Mouse (Mus musculus): ENCODE data around the gene E130114P18Rik. TPM values are rescaled to one million over a fixed set of nuclear protein-coding genes. Genes with fewer than 3 reads are reported as not detected.
A peak's percentile ranks its signal among the peaks of the same experiment; 100 is the strongest.

Gene E130114P18Rik
- polyA plus RNA-seq, 1 experiment from 2014 or later, result 5.4 TPM

GRCm38 (mm10) chr4:97664738-97665427 lies 113.0 kb downstream of the E130114P18Rik start:
- 57% methylated on average over 7 of the region's 7 CpGs for WGBS
- Histone ChIP-seq H3K4me3 (replicated peaks) (no peak overlapping the region), H3K27ac (no peak overlapping the region), H3K9ac (replicated peaks) (no peak overlapping the region), H3K9me3 (no peaks in the 10 kb centered on the region), H3K4me2 (no peak overlapping the region), H3K27me3 (no peaks in the 10 kb centered on the region), H3K4me1 (replicated peaks) (peaks cover 9% of the 10 kb centered on the region; the same call in 1 of the 2 replicates), H3K36me3 (no peaks in the 10 kb centered on the region)
- ATAC-seq (ENCODE audit: insufficient number of reproducible peaks, insufficient read depth, low FRiP score, low TSS enrichment, low read depth), result no peak

GRCm38 (mm10) chr4:97663922-97664321 lies 114.0 kb downstream of the E130114P18Rik start:
- no peak for ATAC-seq (ENCODE audit: insufficient number of reproducible peaks, insufficient read depth, low FRiP score, low TSS enrichment, low read depth)
- Histone ChIP-seq H3K27me3 (no peaks in the 10 kb centered on the region), H3K4me1 (replicated peaks) (peaks cover 5% of the 10 kb centered on the region; the same call in 1 of the 2 replicates), H3K27ac (no peak overlapping the region), H3K9ac (replicated peaks) (no peak overlapping the region), H3K4me3 (replicated peaks) (no peak overlapping the region), H3K9me3 (no peaks in the 10 kb centered on the region), H3K36me3 (no peaks in the 10 kb centered on the region), H3K4me2 (no peak overlapping the region)
- 80% methylated on average over 6 of the region's 6 CpGs for WGBS

- H3K27ac ChIP-seq, result no peak overlapping the region
- no peak overlapping the region for H3K9ac ChIP-seq (replicated peaks)
- no peaks in the 10 kb centered on the region for H3K36me3 ChIP-seq
- no peaks in the 10 kb centered on the region for H3K27me3 ChIP-seq
- 67% methylated on average over 11 of the region's 11 CpGs for WGBS
- no peak for ATAC-seq (ENCODE audit: insufficient number of reproducible peaks, insufficient read depth, low FRiP score, low TSS enrichment, low read depth)
- no peaks in the 10 kb centered on the region for H3K9me3 ChIP-seq
- peaks cover 11% of the 10 kb centered on the region for H3K4me1 ChIP-seq (replicated peaks)
- H3K4me3 ChIP-seq (replicated peaks), result no peak overlapping the region
- no peak overlapping the region for H3K4me2 ChIP-seq
These were observed 115.0 kb downstream of the E130114P18Rik start for GRCm38 (mm10) chr4:97662841-97663240.

- WGBS, result 93% methylated on average over 10 of the region's 10 CpGs
These were observed 116.1 kb downstream of the E130114P18Rik start for GRCm38 (mm10) chr4:97661611-97662273.

GRCm38 (mm10) chr4:97657586-97657985 lies 120.3 kb downstream of the E130114P18Rik start:
- peak overlapping the region; percentile 64 for H3K27ac ChIP-seq
- peak; percentile 87 for ATAC-seq (ENCODE audit: insufficient number of reproducible peaks, insufficient read depth, low FRiP score, low TSS enrichment, low read depth)

More at GRCm38 (mm10) chr4:97661611-97662273, 116.1 kb downstream of the E130114P18Rik start:
- no peaks in the 10 kb centered on the region for H3K9me3 ChIP-seq
- no peaks in the 10 kb centered on the region for H3K27me3 ChIP-seq
- H3K4me3 ChIP-seq (replicated peaks), result no peak overlapping the region
- no peak overlapping the region for H3K4me2 ChIP-seq
- no peak for ATAC-seq (ENCODE audit: insufficient number of reproducible peaks, insufficient read depth, low FRiP score, low TSS enrichment, low read depth)
- peaks cover 21% of the 10 kb centered on the region for H3K4me1 ChIP-seq (replicated peaks)
- no peaks in the 10 kb centered on the region for H3K36me3 ChIP-seq
- no peak overlapping the region for H3K27ac ChIP-seq
- no peak overlapping the region for H3K9ac ChIP-seq (replicated peaks)

GRCm38 (mm10) chr4:97649626-97650015 lies 128.3 kb downstream of the E130114P18Rik start:
- Histone ChIP-seq H3K4me1 (replicated peaks) (peaks cover 30% of the 10 kb centered on the region), H3K27me3 (no peaks in the 10 kb centered on the region), H3K27ac (peak overlapping the region; percentile 41), H3K4me2 (no peak overlapping the region), H3K9ac (replicated peaks) (no peak overlapping the region), H3K36me3 (no peaks in the 10 kb centered on the region), H3K4me3 (replicated peaks) (no peak overlapping the region), H3K9me3 (no peaks in the 10 kb centered on the region)
- WGBS, result 78% methylated on average over 5 of the region's 5 CpGs
- ATAC-seq (ENCODE audit: insufficient number of reproducible peaks, insufficient read depth, low FRiP score, low TSS enrichment, low read depth), result no peak

More at GRCm38 (mm10) chr4:97657586-97657985, 120.3 kb downstream of the E130114P18Rik start:
- WGBS, result 9% methylated on average over 3 of the region's 3 CpGs
- Histone ChIP-seq H3K9ac (replicated peaks) (no peak overlapping the region), H3K9me3 (no peaks in the 10 kb centered on the region), H3K4me2 (no peak overlapping the region), H3K36me3 (no peaks in the 10 kb centered on the region), H3K4me1 (replicated peaks) (peaks cover 25% of the 10 kb centered on the region), H3K27me3 (no peaks in the 10 kb centered on the region), H3K4me3 (replicated peaks) (no peak overlapping the region)

DNA sequence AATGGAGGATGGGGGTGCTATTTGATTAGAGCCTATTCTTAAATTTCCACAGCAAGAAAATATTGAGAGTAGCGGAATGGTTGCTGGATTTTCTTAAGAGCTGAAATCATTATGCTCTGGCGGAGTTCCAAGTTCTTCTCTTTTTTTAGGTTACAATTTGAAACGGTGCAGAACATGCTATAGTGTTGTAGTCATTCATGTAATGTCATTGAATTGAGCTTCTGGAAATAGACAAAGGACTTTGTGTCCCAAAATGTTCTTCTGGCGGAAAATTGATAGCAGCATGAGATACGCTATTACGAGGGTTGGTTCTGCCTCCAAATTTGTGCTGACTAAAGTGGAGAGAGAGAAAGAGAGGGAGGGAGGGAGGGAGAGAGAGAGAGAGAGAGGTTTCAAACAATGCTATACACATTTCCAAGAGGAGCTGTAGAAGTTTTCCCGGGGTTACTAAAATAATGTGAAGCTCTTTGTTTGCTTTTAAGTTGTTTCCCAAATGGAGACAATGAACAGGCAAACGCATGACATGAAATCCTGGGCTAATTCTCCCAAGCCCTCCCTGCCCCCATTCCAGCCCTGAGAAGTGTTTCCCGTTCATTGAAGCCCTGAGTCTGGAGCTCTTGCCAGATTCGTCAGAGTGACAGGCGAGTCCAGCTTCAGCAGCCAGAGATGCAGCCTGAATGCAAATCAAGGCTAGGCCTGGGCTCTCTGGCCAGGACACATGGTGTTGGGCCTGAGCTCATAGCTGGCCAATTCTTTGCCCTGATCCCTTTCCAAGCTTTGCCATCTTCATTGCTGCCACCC lies 128.9 kb downstream of the E130114P18Rik start:
- 36% methylated on average over 11 of the region's 11 CpGs for WGBS
- ATAC-seq (ENCODE audit: insufficient number of reproducible peaks, insufficient read depth, low FRiP score, low TSS enrichment, low read depth), result peak; percentile 43; the same call in 1 of the 2 replicates
- H3K9ac ChIP-seq (replicated peaks), result no peak overlapping the region
- no peaks in the 10 kb centered on the region for H3K36me3 ChIP-seq
- no peak overlapping the region for H3K4me3 ChIP-seq (replicated peaks)
- H3K27ac ChIP-seq, result peak overlapping the region; percentile 41
- no peaks in the 10 kb centered on the region for H3K9me3 ChIP-seq
- H3K4me1 ChIP-seq (replicated peaks), result peaks cover 30% of the 10 kb centered on the region
- H3K4me2 ChIP-seq, result no peak overlapping the region
- no peaks in the 10 kb centered on the region for H3K27me3 ChIP-seq

DNA sequence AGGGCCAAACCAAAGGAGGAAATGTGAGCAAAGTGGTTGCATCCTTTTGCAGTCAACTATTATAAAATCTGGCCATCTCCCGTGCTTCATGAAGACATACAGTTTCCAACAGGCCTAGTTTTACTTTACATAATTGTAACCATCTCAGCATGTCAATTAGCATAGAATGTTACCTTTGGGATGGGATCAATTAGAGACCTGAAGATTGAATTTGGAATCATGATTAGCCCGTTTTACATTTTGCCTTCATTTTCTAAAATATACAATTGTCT lies 129.5 kb downstream of the E130114P18Rik start:
- ATAC-seq (ENCODE audit: insufficient number of reproducible peaks, insufficient read depth, low FRiP score, low TSS enrichment, low read depth), result no peak
- Histone ChIP-seq H3K27ac (no peak overlapping the region), H3K4me1 (replicated peaks) (peaks cover 30% of the 10 kb centered on the region), H3K36me3 (no peaks in the 10 kb centered on the region), H3K4me3 (replicated peaks) (no peak overlapping the region), H3K4me2 (no peak overlapping the region), H3K9me3 (no peaks in the 10 kb centered on the region), H3K27me3 (no peaks in the 10 kb centered on the region), H3K9ac (replicated peaks) (no peak overlapping the region)
- WGBS, result 49% methylated on average over 2 of the region's 2 CpGs

GRCm38 (mm10) chr4:97647700-97648435 lies 130.0 kb downstream of the E130114P18Rik start:
- H3K4me2 ChIP-seq, result no peak overlapping the region
- WGBS, result 23% methylated on average over 15 of the region's 15 CpGs
- H3K27ac ChIP-seq, result peak overlapping the region; percentile 32; the same call in 1 of the 2 replicates
- no peak overlapping the region for H3K4me3 ChIP-seq (replicated peaks)
- H3K9ac ChIP-seq (replicated peaks), result no peak overlapping the region
- no peaks in the 10 kb centered on the region for H3K9me3 ChIP-seq
- H3K36me3 ChIP-seq, result no peaks in the 10 kb centered on the region
- peaks cover 30% of the 10 kb centered on the region for H3K4me1 ChIP-seq (replicated peaks)
- peak; percentile 62 for ATAC-seq (ENCODE audit: insufficient number of reproducible peaks, insufficient read depth, low FRiP score, low TSS enrichment, low read depth)
- no peaks in the 10 kb centered on the region for H3K27me3 ChIP-seq

DNA sequence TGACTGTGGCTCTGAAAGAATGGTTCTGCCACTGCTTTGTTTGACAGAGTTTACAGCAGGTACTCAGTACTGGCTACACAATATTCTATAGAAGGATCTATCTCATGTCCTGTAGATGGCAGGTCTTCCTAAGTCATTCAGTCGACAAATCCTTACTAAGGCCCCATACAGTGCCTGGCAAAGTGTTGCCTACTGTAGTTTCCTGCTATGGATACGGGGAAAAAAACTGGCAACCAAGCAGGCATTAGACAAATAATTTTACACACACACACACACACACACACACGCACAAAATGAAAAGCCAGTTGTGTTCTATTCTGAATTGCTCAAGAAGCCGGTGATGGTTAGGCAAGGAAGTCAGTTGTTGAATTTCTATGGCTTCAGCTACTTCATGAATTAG lies 130.6 kb downstream of the E130114P18Rik start:
- H3K4me3 ChIP-seq (replicated peaks), result no peak overlapping the region
- H3K36me3 ChIP-seq, result no peaks in the 10 kb centered on the region
- H3K27ac ChIP-seq, result 0 out of 2 replicates have a peak overlapping the region, but pooled peaks have one; percentile 32
- no peak overlapping the region for H3K9ac ChIP-seq (replicated peaks)
- H3K9me3 ChIP-seq, result no peaks in the 10 kb centered on the region
- H3K4me2 ChIP-seq, result no peak overlapping the region
- H3K27me3 ChIP-seq, result no peaks in the 10 kb centered on the region
- 91% methylated on average over 4 of the region's 4 CpGs for WGBS
- no peak for ATAC-seq (ENCODE audit: insufficient number of reproducible peaks, insufficient read depth, low FRiP score, low TSS enrichment, low read depth)
- peaks cover 30% of the 10 kb centered on the region for H3K4me1 ChIP-seq (replicated peaks)

GRCm38 (mm10) chr4:97640385-97640784 lies 137.5 kb downstream of the E130114P18Rik start:
- H3K27me3 ChIP-seq, result no peaks in the 10 kb centered on the region
- H3K9me3 ChIP-seq, result no peaks in the 10 kb centered on the region
- H3K4me2 ChIP-seq, result no peak overlapping the region
- no peak overlapping the region for H3K4me3 ChIP-seq (replicated peaks)
- ATAC-seq (ENCODE audit: insufficient number of reproducible peaks, insufficient read depth, low FRiP score, low TSS enrichment, low read depth), result no peak
- peaks cover 30% of the 10 kb centered on the region for H3K4me1 ChIP-seq (replicated peaks)
- H3K9ac ChIP-seq (replicated peaks), result no peak overlapping the region
- no peaks in the 10 kb centered on the region for H3K36me3 ChIP-seq
- WGBS, result 90% methylated on average over 3 of the region's 3 CpGs
- H3K27ac ChIP-seq, result no peak overlapping the region

All from limb, embryonic 12.5 days (tissue).